Mouse (Mus musculus) myocyte (in vitro differentiated cells): Measurements from ENCODE around the gene Cxcr2. TPM values are rescaled to one million over a fixed set of nuclear protein-coding genes. Genes with fewer than 3 reads are reported as not detected.

ENCODE experiments used
- H3K27me3 ChIP-seq: one replicate; pipeline ENCODE4 v1.6.1; 2011; ENCODE audit not compliant: control insufficient read depth, insufficient read depth, insufficient read length
- H3K36me3 ChIP-seq: one replicate; pipeline ENCODE4 v1.6.1; 2011; ENCODE audit not compliant: control insufficient read depth, insufficient read depth
- H3K4me2 ChIP-seq: one replicate; pipeline ENCODE4 v1.6.1; 2011; ENCODE audit warnings: low read depth, control low read depth
- H3K4me3 ChIP-seq: one replicate; pipeline ENCODE4 v1.5.1; 2011; ENCODE audit warnings: mild to moderate bottlenecking, control low read depth, moderate library complexity
- H3K79me2 ChIP-seq: one replicate; pipeline ENCODE4 v1.6.1; 2011; ENCODE audit not compliant: control insufficient read depth, insufficient read depth
- H3ac ChIP-seq: one replicate; pipeline ENCODE4 v1.6.1; 2011; ENCODE audit not compliant: control insufficient read depth, insufficient read length
- CEBPB ChIP-seq: IDR thresholded peaks from 2 replicates; pipeline ENCODE4 v1.6.1; 2011; ENCODE audit warnings: mild to moderate bottlenecking, moderate library complexity; ENCODE audit not compliant: poor library complexity, insufficient read depth, severe bottlenecking
- E2F4 ChIP-seq: IDR thresholded peaks from one replicate; pipeline ENCODE4 v1.6.1; 2011; ENCODE audit warnings: mild to moderate bottlenecking, control low read depth, moderate library complexity; ENCODE audit not compliant: insufficient read depth
- MAX ChIP-seq: IDR thresholded peaks from one replicate; pipeline ENCODE4 v1.6.1; 2011; ENCODE audit warnings: low read depth, mild to moderate bottlenecking, control low read depth
- MYOD1 ChIP-seq, 3 experiments: IDR thresholded peaks; one replicate each; pipeline ENCODE4 v1.6.1; 2011; ENCODE audit warnings: control low read depth in 2 of 3, low read depth in 2 of 3, mild to moderate bottlenecking in 2 of 3, moderate library complexity in 1 of 3; ENCODE audit not compliant: insufficient read length in 2 of 3, control insufficient read depth in 1 of 3
- MYOG ChIP-seq, 3 experiments: IDR thresholded peaks; one replicate each; pipeline ENCODE4 v1.6.1; 2011; ENCODE audit warnings: control low read depth in 2 of 3, low read depth in 2 of 3, mild to moderate bottlenecking in 2 of 3; ENCODE audit not compliant: insufficient read length in 2 of 3, control insufficient read depth in 1 of 3, insufficient read depth in 1 of 3
- POLR2A ChIP-seq: IDR thresholded peaks from one replicate; pipeline ENCODE4 v1.6.1; 2011; ENCODE audit warnings: low read depth, mild to moderate bottlenecking, control low read depth, moderate library complexity; ENCODE audit not compliant: insufficient read length
- POLR2AphosphoS2 ChIP-seq: IDR thresholded peaks from one replicate; pipeline ENCODE4 v1.6.1; 2011; ENCODE audit warnings: low read depth, control low read depth; ENCODE audit not compliant: insufficient read length
- REST ChIP-seq: IDR thresholded peaks from one replicate; pipeline ENCODE4 v1.6.1; 2011; ENCODE audit warnings: mild to moderate bottlenecking, control low read depth, moderate library complexity; ENCODE audit not compliant: insufficient read depth, insufficient read length
- SRF ChIP-seq: IDR thresholded peaks from one replicate; pipeline ENCODE4 v1.6.1; 2011; ENCODE audit warnings: low read depth; ENCODE audit not compliant: control insufficient read depth, insufficient read length
- TCF12 ChIP-seq: IDR thresholded peaks from one replicate; pipeline ENCODE4 v1.6.1; 2011; ENCODE audit warnings: mild to moderate bottlenecking, control low read depth; ENCODE audit not compliant: poor library complexity, insufficient read depth, severe bottlenecking
- TCF3 ChIP-seq: IDR thresholded peaks from one replicate; pipeline ENCODE4 v1.6.1; 2011; ENCODE audit warnings: low read depth, control low read depth; ENCODE audit not compliant: insufficient read length
- USF1 ChIP-seq: IDR thresholded peaks from one replicate; pipeline ENCODE4 v1.6.1; 2011; ENCODE audit warnings: low read depth, mild to moderate bottlenecking, control low read depth, moderate library complexity
- polyA plus RNA-seq: library from polyadenylated mRNA; unstranded; fragments of >200 nt; fragmentation: generic; extraction: Trizol; gene quantifications from one replicate; pipeline ENCODE4 v1.2.1, GENCODE M21; 2012; ENCODE audit warnings: missing spikeins

Gene Cxcr2
- polyA plus RNA-seq, 1 experiment, result not detected

- no peak overlapping the region for H3K4me2 ChIP-seq
- TF ChIP-seq TCF3, result no peak
- TF ChIP-seq TCF12, result no peak
- no peak for TF ChIP-seq POLR2A
- no peak for TF ChIP-seq MYOG (IDR thresholded peaks at IDR 0.05; ENCODE audit: control insufficient read depth in 1 of 3, insufficient read depth in 1 of 3, insufficient read length in 2 of 3, low read depth in 2 of 3)
- TF ChIP-seq MAX, result no peak
- no peak for TF ChIP-seq SRF
- no peak for TF ChIP-seq MYOD1 (IDR thresholded peaks at IDR 0.05; ENCODE audit: control insufficient read depth in 1 of 3, insufficient read length in 2 of 3, low read depth in 2 of 3)
- no peak for TF ChIP-seq USF1
- no peak for TF ChIP-seq POLR2AphosphoS2
- TF ChIP-seq REST, result no peak
- no peak for TF ChIP-seq CEBPB
- TF ChIP-seq E2F4, result no peak
Observed at GRCm38 (mm10) chr1:74203457-74203856, 49.7 kb downstream of the Cxcr2 start.

GRCm38 (mm10) chr1:74205881-74206280 is 52.1 kb downstream of the Cxcr2 start:
- Histone ChIP-seq H3K36me3 (no peaks in the 10 kb centered on the region), H3ac (no peak overlapping the region), H3K27me3 (peaks cover 6% of the 10 kb centered on the region), H3K79me2 (no peaks in the 10 kb centered on the region), H3K4me2 (no peak overlapping the region), H3K4me3 (no peak overlapping the region)
- TF ChIP-seq E2F4, result no peak
- no peak for TF ChIP-seq MYOG (IDR thresholded peaks at IDR 0.05; ENCODE audit: control insufficient read depth in 1 of 3, insufficient read depth in 1 of 3, insufficient read length in 2 of 3, low read depth in 2 of 3)

More at GRCm38 (mm10) chr1:74203457-74203856, 49.7 kb downstream of the Cxcr2 start:
- no peak overlapping the region for H3K4me3 ChIP-seq
- no peaks in the 10 kb centered on the region for H3K79me2 ChIP-seq
- no peaks in the 10 kb centered on the region for H3K27me3 ChIP-seq
- H3K36me3 ChIP-seq, result no peaks in the 10 kb centered on the region
- H3ac ChIP-seq, result no peak overlapping the region

- H3K79me2 ChIP-seq, result no peaks in the 10 kb centered on the region
- no peak overlapping the region for H3K4me2 ChIP-seq
- peaks cover 13% of the 10 kb centered on the region for H3K27me3 ChIP-seq
- no peaks in the 10 kb centered on the region for H3K36me3 ChIP-seq
- TF ChIP-seq USF1, result no peak
- no peak for TF ChIP-seq MYOG (IDR thresholded peaks at IDR 0.05; ENCODE audit: control insufficient read depth in 1 of 3, insufficient read depth in 1 of 3, insufficient read length in 2 of 3, low read depth in 2 of 3)
- no peak for TF ChIP-seq CEBPB
- no peak for TF ChIP-seq TCF3
- no peak for TF ChIP-seq E2F4
- TF ChIP-seq MAX, result no peak
- no peak for TF ChIP-seq MYOD1 (IDR thresholded peaks at IDR 0.05; ENCODE audit: control insufficient read depth in 1 of 3, insufficient read length in 2 of 3, low read depth in 2 of 3)
- TF ChIP-seq TCF12, result no peak
- no peak for TF ChIP-seq POLR2AphosphoS2
- TF ChIP-seq POLR2A, result no peak
- no peak for TF ChIP-seq SRF
- TF ChIP-seq REST, result no peak
- H3K4me3 ChIP-seq, result no peak overlapping the region
- H3ac ChIP-seq, result no peak overlapping the region
Observed at GRCm38 (mm10) chr1:74206642-74207041, 52.9 kb downstream of the Cxcr2 start.

- H3K79me2 ChIP-seq, result no peaks in the 10 kb centered on the region
- peak overlapping the region; percentile 12 for H3K4me2 ChIP-seq
- peaks cover 13% of the 10 kb centered on the region for H3K27me3 ChIP-seq
- TF ChIP-seq E2F4 (no peak), USF1 (no peak), CEBPB (no peak), POLR2AphosphoS2 (no peak), MAX (no peak), TCF12 (no peak), MYOD1 (IDR thresholded peaks at IDR 0.05; ENCODE audit: control insufficient read depth in 1 of 3, insufficient read length in 2 of 3, low read depth in 2 of 3) (peak in 2 of 3 experiments; percentile 38 to 65), MYOG (IDR thresholded peaks at IDR 0.05; ENCODE audit: control insufficient read depth in 1 of 3, insufficient read depth in 1 of 3, insufficient read length in 2 of 3, low read depth in 2 of 3) (peak in 1 of 3 experiments; percentile 70)
- H3ac ChIP-seq, result no peak overlapping the region
- H3K36me3 ChIP-seq, result no peaks in the 10 kb centered on the region
- H3K4me3 ChIP-seq, result no peak overlapping the region
Observed at GRCm38 (mm10) chr1:74207906-74208305, 54.1 kb downstream of the Cxcr2 start.

GRCm38 (mm10) chr1:74208941-74209340 is 55.2 kb downstream of the Cxcr2 start:
- Histone ChIP-seq H3ac (no peak overlapping the region), H3K4me2 (no peak overlapping the region), H3K79me2 (no peaks in the 10 kb centered on the region), H3K27me3 (peaks cover 13% of the 10 kb centered on the region), H3K36me3 (no peaks in the 10 kb centered on the region), H3K4me3 (no peak overlapping the region)
- TF ChIP-seq E2F4, result no peak
- no peak for TF ChIP-seq REST

Other genes with a start within 250 kb of the Cxcr2 start
- gene Tns1, start 29.5 kb upstream of the Cxcr2 start, polyA plus RNA-seq, result 111 TPM
- not detected for gene Rufy4, start 28.4 kb upstream of the Cxcr2 start, polyA plus RNA-seq
- not detected for gene Cxcr1, start 40.6 kb downstream of the Cxcr2 start, polyA plus RNA-seq
- 214 TPM for gene Arpc2, start 82.1 kb downstream of the Cxcr2 start, polyA plus RNA-seq
- 0.14 TPM for gene Gpbar1, start 124.6 kb downstream of the Cxcr2 start, polyA plus RNA-seq
- gene Aamp, start 130.7 kb downstream of the Cxcr2 start, polyA plus RNA-seq, result 199 TPM
- gene Pnkd, start 130.9 kb downstream of the Cxcr2 start, polyA plus RNA-seq, result 93.7 TPM
- gene Tmbim1, start 151.6 kb downstream of the Cxcr2 start, polyA plus RNA-seq, result 178 TPM
- 0.10 TPM for gene Catip, start 208.1 kb downstream of the Cxcr2 start, polyA plus RNA-seq
- 1.0 TPM for gene Slc11a1, start 221.2 kb downstream of the Cxcr2 start, polyA plus RNA-seq
- 64.0 TPM for gene Ctdsp1, start 237.5 kb downstream of the Cxcr2 start, polyA plus RNA-seq